Mouse (Mus musculus) T-helper 17 cell (primary cell): ENCODE data around the gene Cyp1a2.

Source experiments
- in situ Hi-C, 2 experiments: fragments of 300-600 bp; cut with MboI, MseI; formaldehyde crosslinking; loops; 1 replicate in 1 of 2; 2 replicates in 1 of 2; pipeline ENCODE4 v1.15.1; 2025; ENCODE audit warnings: high pct_unique_total_duplicates in 2 of 2

Gene Cyp1a2

DNA sequence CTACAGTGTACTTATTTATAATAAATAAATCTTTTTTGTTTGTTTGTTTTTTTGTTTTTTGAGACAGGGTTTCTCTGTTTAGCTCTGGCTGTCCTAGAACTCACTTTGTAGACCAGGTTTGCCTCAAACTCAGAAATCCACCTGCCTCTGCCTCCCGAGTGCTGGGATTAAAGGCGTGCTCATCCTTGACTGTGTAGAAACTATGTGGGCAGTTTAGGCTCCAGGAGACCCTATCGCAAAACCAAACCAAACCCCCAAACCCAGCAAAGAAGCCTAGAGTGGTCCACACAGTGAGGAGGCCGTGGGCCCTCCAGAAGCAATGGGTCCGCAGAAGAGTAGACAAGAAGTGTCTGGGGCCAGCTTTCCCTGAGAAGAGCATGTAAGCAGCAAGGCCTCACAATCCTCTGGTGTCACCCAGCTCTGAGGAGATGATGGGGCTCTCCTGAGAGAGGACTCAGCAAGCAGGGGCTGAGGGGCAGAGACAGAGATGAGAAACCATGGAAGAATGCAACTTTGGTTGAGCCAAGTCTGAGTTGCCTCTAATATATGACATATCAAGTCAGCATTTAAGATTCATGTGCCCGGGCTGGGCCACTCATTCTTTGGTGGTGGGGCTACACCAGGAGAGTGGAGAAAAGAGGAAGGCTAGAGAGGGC, 33.2 kb downstream of the Cyp1a2 start:
- in situ Hi-C loops: loop anchor here in 1 of 2 experiments (5.0 kb wide), 1 partner anchor 98 kb away; the partner anchor contains the start of gene Mpi

- in situ Hi-C loops: loop anchor here in 1 of 2 experiments (10.0 kb wide), 1 partner anchor 1827 kb away; no protein-coding TSS in a partner anchor
Measured at GRCm38 (mm10) chr9:57647286-57648108, 36.0 kb downstream of the Cyp1a2 start.

GRCm38 (mm10) chr9:57646551-57647103, 36.9 kb downstream of the Cyp1a2 start:
- in situ Hi-C loops: loop anchor here in 1 of 2 experiments (10.0 kb wide), 1 partner anchor 1828 kb away; no protein-coding TSS in a partner anchor

DNA sequence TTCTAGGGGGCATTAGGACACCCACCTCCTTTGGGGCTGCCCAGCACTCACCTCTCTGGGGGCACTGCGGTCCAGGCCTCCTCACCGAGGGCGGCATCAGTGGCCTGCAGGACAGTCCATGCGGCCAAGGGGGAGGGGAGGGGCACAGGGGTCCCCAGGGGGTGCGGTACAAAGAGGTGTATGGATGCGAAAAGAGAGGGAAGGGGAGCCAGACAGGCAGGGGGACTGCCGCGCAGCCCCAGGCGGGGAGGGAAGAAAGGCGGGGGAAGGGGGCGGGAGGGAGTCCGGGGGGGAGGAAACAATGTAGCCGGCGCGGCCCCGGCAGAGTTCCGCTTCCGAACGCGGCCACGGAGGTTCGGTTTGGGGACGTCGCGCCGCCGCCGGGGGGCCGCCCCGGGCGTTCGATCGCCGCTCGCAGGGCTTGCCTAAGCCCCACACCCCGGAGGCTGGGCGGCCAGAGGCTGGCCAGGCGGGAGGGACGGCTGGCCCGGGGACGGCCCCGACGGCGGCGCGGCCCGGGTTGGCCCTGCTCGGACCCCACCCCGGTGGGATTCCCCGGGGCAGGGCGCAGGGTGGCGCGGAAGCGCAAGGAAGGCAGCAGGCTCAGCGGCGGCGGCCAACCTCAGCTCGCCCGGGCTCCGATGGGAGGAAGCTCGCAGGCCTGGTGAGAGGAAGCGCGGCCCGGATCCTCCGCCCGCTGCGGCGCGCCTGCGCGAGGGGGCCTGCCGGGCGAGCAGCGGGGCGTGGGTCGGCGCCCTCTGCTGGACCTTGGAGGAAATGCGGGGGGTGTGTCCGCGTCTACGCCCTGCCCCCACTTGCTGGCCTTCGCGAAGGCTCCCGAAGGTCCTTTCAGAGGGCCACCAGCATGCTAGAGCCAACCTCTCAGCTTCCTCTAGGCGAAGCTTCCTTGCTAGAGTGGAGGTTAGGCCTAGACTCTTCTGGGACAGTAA, 38.3 kb downstream of the Cyp1a2 start:
- in situ Hi-C loops: loop anchor here (5.0 to 10.0 kb wide), 2 partner anchors 108 to 1830 kb away; partner anchors contain the start of gene Fam219b (in 1 of the 2)

DNA sequence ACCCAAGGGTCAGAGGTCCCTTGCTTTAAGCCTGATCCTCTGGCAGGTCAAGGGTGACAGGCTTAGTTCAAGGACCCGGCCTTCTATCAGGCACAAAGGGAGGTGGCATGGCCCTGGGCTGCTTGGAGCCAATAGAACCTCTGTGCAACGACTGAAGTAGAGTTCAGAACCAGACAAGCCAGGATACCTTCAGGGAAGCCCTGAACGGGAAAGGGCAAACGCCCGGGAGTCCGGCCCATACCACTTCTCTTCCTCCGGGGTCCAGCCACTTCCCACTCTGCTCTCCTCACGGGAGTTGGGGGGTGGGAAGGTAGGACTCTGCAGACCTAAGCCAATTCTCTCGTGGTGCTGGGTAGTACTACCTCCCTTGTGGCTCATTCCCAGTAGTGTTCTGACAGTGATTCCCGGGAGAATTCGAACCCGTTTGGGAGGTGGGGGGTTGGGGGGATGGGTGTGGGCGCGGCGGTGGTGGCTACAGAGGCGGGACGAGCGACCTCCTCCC, 39.0 kb downstream of the Cyp1a2 start:
- in situ Hi-C loops: loop anchor here (5.0 to 10.0 kb wide), 2 partner anchors 107 to 1830 kb away; partner anchors contain the start of gene Fam219b (in 1 of the 2)

DNA sequence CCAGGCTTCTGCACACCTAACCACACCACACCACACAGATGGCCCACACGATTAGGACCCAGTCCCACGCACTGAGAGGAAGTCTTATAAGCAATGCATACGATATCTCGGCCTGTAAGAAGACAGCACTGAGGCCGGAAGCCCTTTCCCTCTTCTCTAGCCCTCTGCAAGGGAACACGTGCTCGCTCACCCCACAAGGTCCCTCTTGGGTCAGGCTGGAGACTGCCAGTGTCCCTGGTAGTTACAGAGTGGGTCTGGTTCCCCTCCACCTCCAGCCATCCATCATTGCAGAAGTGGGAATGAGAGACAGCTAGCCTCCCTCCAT, 39.7 kb downstream of the Cyp1a2 start:
- in situ Hi-C loops: loop anchor here (5.0 to 10.0 kb wide), 2 partner anchors 107 to 1831 kb away; partner anchors contain the start of gene Fam219b (in 1 of the 2)

DNA sequence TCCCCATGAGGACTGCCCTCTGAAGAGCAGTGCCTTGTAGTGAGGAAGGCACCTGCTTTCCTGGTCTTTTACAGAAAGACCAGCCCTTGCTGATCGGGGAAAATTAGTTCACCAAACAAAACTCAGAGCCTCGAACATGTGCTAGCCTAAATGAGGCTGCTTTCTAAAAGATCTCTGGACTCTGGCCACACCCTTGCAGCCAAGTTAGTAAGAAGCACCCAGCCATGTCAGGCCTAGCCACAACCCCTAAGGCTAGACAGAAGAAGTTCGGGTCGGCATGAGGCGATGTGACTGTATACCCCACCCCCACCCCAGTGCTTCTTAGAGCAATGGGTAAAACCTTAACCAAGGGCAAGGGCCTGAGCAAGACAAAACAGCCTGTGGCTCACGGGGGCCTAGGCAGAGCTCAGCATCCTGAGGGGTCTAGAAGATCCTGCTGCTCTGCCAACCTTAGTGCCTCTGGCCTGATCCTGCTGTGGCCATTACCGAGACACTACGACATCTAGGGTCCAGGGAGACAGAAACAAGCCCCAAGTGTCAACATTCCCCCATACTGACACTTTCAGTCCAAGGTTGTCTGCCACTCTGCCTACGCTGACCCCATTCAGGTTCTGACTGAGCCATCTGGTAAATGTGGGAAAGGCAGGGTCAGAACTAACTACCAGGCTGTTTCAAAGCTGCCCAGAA, 40.2 kb downstream of the Cyp1a2 start:
- in situ Hi-C loops: loop anchor here (5.0 to 10.0 kb wide), 2 partner anchors 106 to 1831 kb away; partner anchors contain the start of gene Fam219b (in 1 of the 2)

- in situ Hi-C loops: loop anchor here (5.0 to 10.0 kb wide), 2 partner anchors 105 to 1833 kb away; partner anchors contain the start of gene Fam219b (in 1 of the 2)
Measured at GRCm38 (mm10) chr9:57641775-57642550, 41.5 kb downstream of the Cyp1a2 start.

DNA sequence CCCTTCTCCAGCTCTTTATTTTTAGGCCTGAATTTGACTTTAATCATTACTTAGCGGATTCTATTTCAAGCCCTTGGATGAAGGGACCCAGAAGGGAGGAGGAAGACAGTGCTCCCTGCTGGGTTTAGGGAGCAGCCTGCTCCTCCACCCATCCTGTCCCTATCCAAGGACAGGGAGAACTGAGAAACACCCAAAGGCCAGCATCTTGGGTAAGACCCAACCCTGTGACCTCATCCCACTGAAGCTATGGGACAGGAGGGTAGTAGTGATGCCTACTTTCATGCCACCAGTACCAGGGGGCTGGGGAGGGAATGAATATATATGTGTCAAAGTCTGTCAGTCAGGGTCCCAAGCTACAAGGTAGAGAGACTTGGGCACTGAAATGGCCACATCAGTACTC, 42.5 kb downstream of the Cyp1a2 start:
- in situ Hi-C loops: loop anchor here (5.0 to 10.0 kb wide), 2 partner anchors 104 to 1834 kb away; partner anchors contain the start of gene Fam219b (in 1 of the 2)

- in situ Hi-C loops: loop anchor here (5.0 to 10.0 kb wide), 2 partner anchors 103 to 1834 kb away; partner anchors contain the start of gene Fam219b (in 1 of the 2)
Measured at GRCm38 (mm10) chr9:57640384-57640783, 43.1 kb downstream of the Cyp1a2 start.

DNA sequence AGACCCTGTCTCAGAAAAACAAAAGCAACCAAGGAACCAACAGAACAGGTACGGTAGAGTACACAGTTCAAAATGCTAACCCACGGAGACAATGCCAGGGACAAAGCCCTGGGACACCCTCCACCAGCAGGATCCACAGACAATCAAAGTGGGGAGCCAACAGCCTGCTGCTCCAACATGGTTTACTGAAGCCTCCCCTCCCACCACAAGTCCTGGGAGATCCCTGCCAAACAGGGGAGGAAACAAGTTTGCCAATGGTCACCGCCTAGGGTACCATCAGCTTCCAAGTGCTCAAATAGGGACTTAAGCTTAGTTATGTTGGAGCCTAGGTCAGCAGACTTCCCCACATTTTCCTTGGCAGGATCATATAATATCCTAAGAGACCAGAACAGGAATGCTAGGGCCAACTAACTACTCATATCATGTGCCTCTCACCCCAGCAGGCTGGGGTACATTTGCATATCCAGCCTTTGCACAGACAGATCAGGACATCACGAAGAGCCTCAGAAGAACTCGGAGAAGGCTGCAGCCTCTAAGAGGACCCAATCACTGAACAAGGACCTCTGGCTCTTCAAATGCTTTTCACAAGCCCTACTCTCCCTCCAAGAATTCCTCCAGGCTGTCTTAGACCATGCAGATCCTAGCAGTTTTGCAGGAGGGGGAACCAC, 43.7 kb downstream of the Cyp1a2 start:
- in situ Hi-C loops: loop anchor here (5.0 to 10.0 kb wide), 2 partner anchors 102 to 1835 kb away; partner anchors contain the start of gene Fam219b (in 1 of the 2)

DNA sequence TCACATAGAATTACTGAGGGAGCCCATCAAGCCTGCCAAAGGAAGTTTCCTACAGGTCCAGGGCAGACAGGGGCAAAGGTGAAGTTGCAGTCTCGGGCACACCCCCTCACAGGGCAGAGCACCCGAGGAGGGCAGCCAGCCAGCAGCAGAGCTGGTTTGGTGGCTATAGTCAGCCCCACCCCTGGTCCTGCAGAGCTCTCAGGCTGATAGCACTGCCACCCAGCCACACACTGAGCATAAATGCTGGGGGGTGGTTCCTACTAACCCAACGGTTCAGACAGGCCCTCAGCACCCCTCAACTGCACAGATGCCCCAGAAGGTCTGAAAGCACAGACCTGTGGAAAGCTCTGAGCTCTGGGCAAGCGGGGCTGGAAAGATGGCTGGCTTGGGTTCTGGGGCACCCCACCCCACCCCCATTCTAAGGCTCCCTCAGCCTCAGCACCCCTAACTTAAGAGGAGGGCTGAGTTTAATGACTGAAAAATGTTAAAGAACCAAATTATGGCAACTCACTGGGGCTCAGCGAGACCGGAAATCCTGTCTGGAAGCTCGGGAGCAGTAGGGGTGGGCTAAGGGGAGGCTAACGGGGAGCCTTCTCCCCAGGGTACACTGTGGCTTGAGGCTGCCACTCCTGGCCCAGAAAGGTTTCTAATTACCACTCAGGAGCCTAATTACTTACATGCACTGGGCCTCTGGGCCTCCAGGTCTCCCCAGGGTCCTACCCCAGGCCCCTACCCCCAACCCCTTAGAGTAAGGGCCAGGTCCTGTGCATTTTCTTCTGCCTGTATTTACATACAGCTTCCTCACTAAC, 44.6 kb downstream of the Cyp1a2 start:
- in situ Hi-C loops: no loop called here

DNA sequence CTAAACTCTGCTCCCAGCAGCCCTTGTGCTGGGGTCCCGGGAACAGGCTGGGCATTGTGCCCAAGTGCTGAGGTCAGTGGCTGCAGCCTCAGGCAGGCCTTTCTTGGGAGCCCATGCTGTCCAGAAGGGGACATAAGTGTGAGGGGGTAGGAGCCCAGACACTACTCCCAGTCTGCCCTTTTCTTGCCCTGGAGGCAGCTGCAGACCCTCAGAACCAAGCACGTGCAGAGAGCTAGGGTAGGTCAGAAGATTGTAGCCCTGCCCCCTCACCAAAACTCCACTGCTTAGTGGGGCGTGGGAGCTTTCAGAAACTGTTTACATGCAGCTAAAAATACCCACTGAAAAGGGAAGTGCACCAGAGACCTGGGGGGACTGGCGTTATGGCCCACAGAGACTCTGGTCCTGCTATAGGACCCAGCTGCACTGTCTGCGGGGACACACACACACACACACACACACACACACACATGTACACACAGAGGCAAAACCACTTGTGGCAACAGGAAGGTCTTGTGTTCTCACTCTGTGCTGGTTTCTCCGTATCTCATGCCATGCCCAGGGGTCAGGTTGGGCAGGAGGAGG, 45.7 kb downstream of the Cyp1a2 start:
- in situ Hi-C loops: no loop called here

DNA sequence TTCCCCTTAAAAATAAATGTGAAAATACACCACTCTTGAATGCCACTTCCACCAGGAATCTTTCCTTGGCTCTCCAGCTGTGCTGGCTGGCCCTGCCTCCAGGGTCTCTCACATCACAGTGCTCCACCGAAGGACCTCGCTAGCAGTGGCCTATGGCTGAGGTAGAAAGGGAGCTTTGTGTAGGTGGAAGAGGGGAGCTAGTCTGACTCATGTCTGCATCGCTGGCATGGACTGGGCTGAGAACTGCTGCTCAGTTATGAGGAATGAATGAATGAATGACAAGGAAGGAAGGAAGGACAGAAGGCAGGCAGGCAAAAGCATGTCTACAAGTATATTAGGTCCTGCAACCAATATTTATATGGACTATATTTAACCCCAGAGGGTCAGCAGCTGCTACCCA, 46.2 kb downstream of the Cyp1a2 start:
- in situ Hi-C loops: no loop called here

DNA sequence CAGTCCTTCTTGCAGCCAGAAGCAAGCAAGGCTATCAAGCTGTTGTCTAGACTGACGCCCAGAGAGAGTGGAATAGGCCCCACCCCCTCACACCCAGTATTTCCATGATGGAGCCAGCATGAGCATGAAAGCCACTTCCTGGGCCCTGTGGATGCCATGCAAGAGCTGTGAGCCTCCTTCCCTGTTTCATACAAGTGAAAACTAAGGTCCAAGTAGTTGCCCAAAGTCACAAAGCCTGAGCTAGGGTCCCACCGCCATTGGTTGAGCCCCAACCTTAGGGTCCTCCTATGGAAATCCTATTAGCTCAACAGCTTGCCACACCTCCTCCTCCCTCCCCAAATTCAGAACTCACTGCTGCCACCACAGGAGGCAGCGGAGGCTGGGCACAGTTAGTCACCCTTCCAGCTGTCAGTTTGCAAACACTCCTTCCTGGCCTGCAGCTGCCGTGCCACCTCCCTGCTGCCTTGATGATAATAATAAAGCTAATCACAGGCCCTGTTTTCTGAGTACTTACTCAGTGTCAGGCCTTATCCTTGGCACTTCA, 50.0 kb downstream of the Cyp1a2 start:
- in situ Hi-C loops: no loop called here

DNA sequence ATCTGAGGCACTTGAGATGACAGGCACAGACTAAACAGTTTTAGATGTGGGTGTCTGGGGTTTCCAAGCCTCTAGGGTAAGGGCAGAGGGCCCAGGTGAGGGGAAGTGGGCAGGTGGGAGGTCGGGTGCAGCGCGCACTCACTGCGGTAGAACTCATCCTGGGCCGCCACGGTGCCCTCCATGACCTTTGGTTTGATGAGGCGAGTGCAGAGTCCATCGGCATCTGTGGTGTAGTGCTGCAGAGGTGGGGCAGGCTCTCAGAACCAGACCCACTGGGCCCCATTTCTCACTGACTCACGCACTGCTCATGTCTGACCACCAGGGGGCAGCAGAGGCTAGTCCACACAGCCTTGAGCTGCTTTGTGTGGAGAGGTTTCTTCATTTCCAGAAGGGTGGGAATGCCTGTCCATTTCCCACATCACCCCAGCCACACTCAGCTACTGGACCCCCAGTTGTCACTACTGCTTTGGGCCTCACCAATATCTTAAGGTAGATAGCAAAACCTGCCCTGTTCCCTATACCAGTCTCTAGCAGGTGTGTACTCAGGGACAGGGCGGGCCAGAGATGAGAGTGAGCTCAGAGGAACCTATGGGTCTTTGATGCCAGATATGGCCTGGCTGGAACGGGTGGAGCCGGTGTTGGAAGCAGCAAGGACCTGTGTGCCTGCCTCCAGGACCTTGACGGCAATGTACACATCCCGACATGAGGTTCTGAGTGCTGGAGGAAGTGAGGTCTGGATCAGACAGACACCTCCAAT, 54.2 kb downstream of the Cyp1a2 start:
- in situ Hi-C loops: no loop called here
